Mouse (Mus musculus) heart, adult 2 months (tissue): ENCODE measurements around the gene Arl6ip6. TPM values are rescaled to one million over a fixed set of nuclear protein-coding genes. Genes with fewer than 3 reads are reported as not detected.

Experiments
- DNase-seq, 2 experiments: peaks; one replicate each; pipeline ENCODE4 v3.0.0; 2021
- H3K27ac ChIP-seq: fragments of 200-600 bp; 2 replicates; pipeline ENCODE4 v1.8.1; 2022
- H3K27me3 ChIP-seq: fragments of 200-500 bp; 2 replicates; pipeline ENCODE4 v1.6.1; 2012; ENCODE audit warnings: mild to moderate bottlenecking, low read length, inconsistent platforms, mixed read lengths; ENCODE audit not compliant: control insufficient read depth, insufficient read depth
- H3K36me3 ChIP-seq: fragments of 200-500 bp; 2 replicates; pipeline ENCODE4 v1.6.1; 2012; ENCODE audit warnings: low read length, inconsistent platforms; ENCODE audit not compliant: control insufficient read depth, insufficient read depth
- H3K4me1 ChIP-seq: fragments of 200-500 bp; 2 replicates; pipeline ENCODE4 v1.6.1; 2011; ENCODE audit warnings: low read length; ENCODE audit not compliant: control insufficient read depth, insufficient read depth
- H3K4me3 ChIP-seq: fragments of 200-600 bp; 2 replicates; pipeline ENCODE4 v1.8.1; 2022
- H3K79me2 ChIP-seq: fragments of 200-500 bp; replicated peaks from 2 replicates; pipeline ENCODE4 v1.6.1; 2012; ENCODE audit warnings: mild to moderate bottlenecking, inconsistent platforms, low read length, moderate library complexity, mixed read lengths; ENCODE audit not compliant: control insufficient read depth, insufficient read depth
- H3K9ac ChIP-seq: fragments of 200-500 bp; 2 replicates; pipeline ENCODE4 v1.6.1; 2012; ENCODE audit warnings: low read depth, mild to moderate bottlenecking, control low read depth, inconsistent platforms, low read length, mixed read lengths
- CTCF ChIP-seq: fragments of 200-600 bp; IDR thresholded peaks from 2 replicates; pipeline ENCODE4 v1.8.1; 2022; ENCODE audit warnings: antibody characterized with exemption, mild to moderate bottlenecking, moderate library complexity
- EP300 ChIP-seq: fragments of 200-500 bp; IDR thresholded peaks from 2 replicates; pipeline ENCODE4 v1.6.1; 2011; ENCODE audit warnings: low read depth, low read length, control low read depth; ENCODE audit not compliant: insufficient read depth
- POLR2A ChIP-seq: fragments of 200-500 bp; IDR thresholded peaks from 2 replicates; pipeline ENCODE4 v1.6.1; 2011; ENCODE audit warnings: mild to moderate bottlenecking, low read depth, low read length, control low read depth; ENCODE audit not compliant: insufficient read depth
- WGBS: fragments of 180-500 bp; shearing (Covaris S2); methylation state at CpG from one replicate; pipeline ENCODE4 v1.1.7; 2018; 5-methylcytosine and 5-hydroxymethylcytosine counted together
- intact Hi-C: fragments of 180-260 bp; cut with DNase I; formaldehyde crosslinking; loops from one replicate; pipeline ENCODE4 v1.15.1; 2025
- long read RNA-seq: library from polyadenylated mRNA; stranded (forward); transcript quantifications from one replicate; pipeline ENCODE4 v2.0.0, GENCODE M21; 2021
- polyA plus RNA-seq: library from polyadenylated mRNA; depleted of rRNA; stranded (reverse); fragments of >200 nt; gene quantifications from 2 replicates; pipeline ENCODE4 v1.2.3, GENCODE M21; 2012; rRNA removed
- total RNA-seq, 2 experiments: library from RNA; stranded (reverse); gene quantifications; 2 replicates each; pipeline ENCODE4 v1.2.3; 2021

Gene Arl6ip6
- total RNA-seq (10 to 100 TPM; 13.2 to 15.3 TPM), polyA plus RNA-seq (10.9 and 16.9 TPM in 2 replicates)
- long read RNA-seq, transcript Arl6ip6-201 (4 exons, 2,548 nt) = major isoform, 10 of 11 reads
- long read RNA-seq, partial matches to known transcripts = 0 of 11 reads
- long read RNA-seq, other reads (novel, unspliced or antisense) = 1 of 11 reads

GRCm38 (mm10) chr2:53191523-53192220 is at the start of gene Arl6ip6:
Gene Arl6ip6, plus strand, starts transcription at chr2:53191726.
- peak within 1 kb of the TSS; percentile 96 for H3K27ac ChIP-seq
- H3K79me2 ChIP-seq = peaks cover 2% of the 10 kb centered on the region
- intact Hi-C loops = loop anchor here (5.0 to 10.0 kb wide), 3 partner anchors 334 to 767 kb away; partner anchors contain the start of genes Arl5a, Fmnl2 and Stam2
- peaks cover 14% of the 10 kb centered on the region; the same call in 1 of the 2 replicates for H3K36me3 ChIP-seq
- H3K27me3 ChIP-seq = no peaks in the 10 kb centered on the region
- peak; percentile 98 to 99 for DNase-seq
- peaks cover 3% of the 10 kb centered on the region; the same call in 1 of the 2 replicates for H3K4me1 ChIP-seq
- H3K4me3 ChIP-seq = peak within 1 kb of the TSS; percentile 75
- TF ChIP-seq POLR2A = peak; percentile 72
- TF ChIP-seq CTCF = no peak
- no peak for TF ChIP-seq EP300
- H3K9ac ChIP-seq = peak within 1 kb of the TSS; percentile 81
- 2% methylated on average over 76 of the region's 82 CpGs for WGBS

GRCm38 (mm10) chr2:53146852-53147251 is 44.7 kb upstream of the Arl6ip6 start:
- TF ChIP-seq POLR2A (no peak), EP300 (no peak), CTCF (no peak)
- Histone ChIP-seq H3K4me1 (no peaks in the 10 kb centered on the region), H3K36me3 (no peaks in the 10 kb centered on the region; the same call in 1 of the 2 replicates), H3K4me3 (no peak overlapping the region), H3K79me2 (no peaks in the 10 kb centered on the region), H3K9ac (no peak overlapping the region), H3K27ac (no peak overlapping the region), H3K27me3 (no peaks in the 10 kb centered on the region)
- intact Hi-C loops = no loop called here
- DNase-seq = no peak

GRCm38 (mm10) chr2:53173966-53174365 is 17.6 kb upstream of the Arl6ip6 start:
- H3K27me3 ChIP-seq = no peaks in the 10 kb centered on the region
- no peaks in the 10 kb centered on the region for H3K4me1 ChIP-seq
- H3K36me3 ChIP-seq = peaks cover 2% of the 10 kb centered on the region; the same call in 1 of the 2 replicates
- no peak overlapping the region for H3K4me3 ChIP-seq
- no peak overlapping the region for H3K27ac ChIP-seq
- no peaks in the 10 kb centered on the region for H3K79me2 ChIP-seq
- intact Hi-C loops = no loop called here
- no peak for TF ChIP-seq CTCF
- TF ChIP-seq EP300 = no peak
- no peak for TF ChIP-seq POLR2A
- no peak overlapping the region for H3K9ac ChIP-seq
- no peak for DNase-seq

- intact Hi-C loops = no loop called here
- no peaks in the 10 kb centered on the region for H3K79me2 ChIP-seq
- no peak for TF ChIP-seq CTCF
- TF ChIP-seq POLR2A = no peak
- no peaks in the 10 kb centered on the region for H3K4me1 ChIP-seq
- no peak overlapping the region for H3K4me3 ChIP-seq
- no peaks in the 10 kb centered on the region for H3K27me3 ChIP-seq
- 73% methylated on average over 3 of the region's 3 CpGs for WGBS
- no peak for DNase-seq
- H3K27ac ChIP-seq = no peak overlapping the region
- no peak overlapping the region for H3K9ac ChIP-seq
- H3K36me3 ChIP-seq = peaks cover 3% of the 10 kb centered on the region; the same call in 1 of the 2 replicates
Observed at GRCm38 (mm10) chr2:53178966-53179365, 12.6 kb upstream of the Arl6ip6 start.

- Histone ChIP-seq H3K36me3 (peaks cover 1% of the 10 kb centered on the region; the same call in 1 of the 2 replicates), H3K4me1 (no peaks in the 10 kb centered on the region), H3K27ac (no peak overlapping the region), H3K27me3 (no peaks in the 10 kb centered on the region), H3K79me2 (no peaks in the 10 kb centered on the region), H3K4me3 (no peak overlapping the region), H3K9ac (no peak overlapping the region)
- TF ChIP-seq CTCF (no peak), POLR2A (no peak), EP300 (no peak)
- no peak for DNase-seq
- intact Hi-C loops = no loop called here
Observed at GRCm38 (mm10) chr2:53179876-53180275, 11.7 kb upstream of the Arl6ip6 start.

- Histone ChIP-seq H3K27ac (no peak overlapping the region), H3K27me3 (no peaks in the 10 kb centered on the region), H3K79me2 (peaks cover 2% of the 10 kb centered on the region), H3K4me1 (peaks cover 3% of the 10 kb centered on the region; the same call in 1 of the 2 replicates), H3K9ac (no peak overlapping the region), H3K4me3 (no peak overlapping the region; the same call in 1 of the 2 replicates), H3K36me3 (peaks cover 11% of the 10 kb centered on the region; the same call in 1 of the 2 replicates)
- intact Hi-C loops = loop anchor here (5.0 to 10.0 kb wide), 3 partner anchors 333 to 765 kb away; partner anchors contain the start of genes Arl5a, Fmnl2 and Stam2
- DNase-seq = no peak
- WGBS = 69% methylated on average over 3 of the region's 3 CpGs
- TF ChIP-seq EP300 (no peak), CTCF (0 out of 2 replicates have a peak, but pooled peaks have one; percentile 8), POLR2A (no peak)
Observed at GRCm38 (mm10) chr2:53189811-53190210, 1.7 kb upstream of the Arl6ip6 start.
